ENCODE assay signal across 8 mouse cellular contexts in genomic region chr1:53823687-53824445, GRCm38 (mm10). TPM values are rescaled to one million over a fixed set of nuclear protein-coding genes. Genes with fewer than 3 reads are reported as not detected.
DNase-seq lines count a peak whose midpoint lies in the region; ATAC-seq and TF ChIP-seq lines count a peak whose summit lies in the region.

No protein-coding gene starts in this region.

- no peaks in the 10 kb centered on the region for H3K27me3 ChIP-seq in embryonic facial prominence, embryonic 12.5 days
- H3K27me3 ChIP-seq in lung, embryonic 16.5 days (ENCODE audit: control insufficient read depth, insufficient read depth, low read depth, low read length), result no peaks in the 10 kb centered on the region

- WGBS in embryonic facial prominence, embryonic 12.5 days, result 8% methylated on average over 10 of the region's 10 CpGs
- WGBS in lung, embryonic 16.5 days, result 8% methylated on average over 10 of the region's 10 CpGs
- WGBS in olfactory bulb, adult 2 months, result 5% methylated on average over 10 of the region's 10 CpGs

- no peak for TF ChIP-seq POLR2A in olfactory bulb, adult 2 months (IDR thresholded peaks at IDR 0.05; ENCODE audit: insufficient read depth, low read depth, low read length)

- peak; percentile 35 for DNase-seq in left cerebral cortex, adult 11 months (ENCODE audit: low spot score)
- DNase-seq in left cerebral cortex, adult 8-10 months (ENCODE audit: low spot score in 2 of 2), result no peak
- peak; percentile 21 to 38 for DNase-seq in heart, postnatal 36 days
- DNase-seq in layer of hippocampus, adult 11-12 months (ENCODE audit: low spot score), result peak; percentile 57
- peak; percentile 52 for DNase-seq in thymus, postnatal 4 days

- H3K36me3 ChIP-seq in embryonic facial prominence, embryonic 12.5 days, result no peaks in the 10 kb centered on the region
- H3K36me3 ChIP-seq in lung, embryonic 16.5 days (ENCODE audit: control insufficient read depth, insufficient read depth, low read length), result no peaks in the 10 kb centered on the region

- peak overlapping the region; percentile 11; the same call in 1 of the 2 replicates for H3K27ac ChIP-seq in embryonic facial prominence, embryonic 12.5 days
- H3K27ac ChIP-seq in lung, embryonic 16.5 days (ENCODE audit: low read length), result peak overlapping the region; percentile 70
- H3K27ac ChIP-seq in olfactory bulb, adult 2 months (ENCODE audit: insufficient read depth, low read depth, low read length), result no peak overlapping the region; the same call in 1 of the 2 replicates

- ATAC-seq in embryonic facial prominence, embryonic 12.5 days (ENCODE audit: insufficient number of reproducible peaks, insufficient read depth, low FRiP score, low TSS enrichment), result 0 out of 2 replicates have a peak, but pooled peaks have one; percentile 72
- peak; percentile 84 for ATAC-seq in lung, embryonic 16.5 days (ENCODE audit: low read depth)

- peaks cover 10% of the 10 kb centered on the region for H3K4me1 ChIP-seq in embryonic facial prominence, embryonic 12.5 days
- peaks cover 7% of the 10 kb centered on the region; the same call in 1 of the 2 replicates for H3K4me1 ChIP-seq in lung, embryonic 16.5 days (replicated peaks; ENCODE audit: control insufficient read depth, insufficient read depth, low read length)
- no peaks in the 10 kb centered on the region for H3K4me1 ChIP-seq in olfactory bulb, adult 2 months (ENCODE audit: control insufficient read depth, insufficient read depth, low read length)

- peak overlapping the region; percentile 17; the same call in 1 of the 2 replicates for H3K4me3 ChIP-seq in embryonic facial prominence, embryonic 12.5 days
- peak overlapping the region; percentile 34 for H3K4me3 ChIP-seq in lung, embryonic 16.5 days (ENCODE audit: low read length)
- H3K4me3 ChIP-seq in olfactory bulb, adult 2 months (ENCODE audit: insufficient read depth, low read depth, low read length), result peak overlapping the region; percentile 15; the same call in 1 of the 2 replicates

- TF ChIP-seq CTCF in olfactory bulb, adult 2 months (IDR thresholded peaks at IDR 0.05; ENCODE audit: insufficient read depth, low read depth, low read length), result no peak

- intact Hi-C loops in heart, postnatal 36 days (cut with DNase I), result no loop called here

- no peaks in the 10 kb centered on the region for H3K9me3 ChIP-seq in embryonic facial prominence, embryonic 12.5 days
- H3K9me3 ChIP-seq in lung, embryonic 16.5 days (ENCODE audit: control insufficient read depth, low read length), result no peaks in the 10 kb centered on the region

- H3K4me2 ChIP-seq in embryonic facial prominence, embryonic 12.5 days (replicated peaks), result peak overlapping the region; percentile 44
- peak overlapping the region; percentile 48 for H3K4me2 ChIP-seq in lung, embryonic 16.5 days (ENCODE audit: low read depth, low read length)

- no peak overlapping the region for H3K9ac ChIP-seq in embryonic facial prominence, embryonic 12.5 days
- H3K9ac ChIP-seq in lung, embryonic 16.5 days (ENCODE audit: low read length), result 0 out of 2 replicates have a peak overlapping the region, but pooled peaks have one; percentile 10

RNA-seq across cellular contexts. Expression of gene Stk17b, which starts 38.8 kb away (rescaled TPM):
- 1 to 10 TPM; 6.3 to 7.3 (median 6.8) TPM for total RNA-seq in left cerebral cortex, adult 8-10 months (2022)
- 9.6 and 10.8 TPM in 2 replicates for polyA plus RNA-seq in embryonic facial prominence, embryonic 12.5 days (2016; fragmentation: Nextera tagmentation; extraction: Ambion mirVana)
- total RNA-seq in heart, postnatal 36 days (2021), result 10 to 100 TPM; 11.0 to 11.6 TPM
- 16.1 and 18.1 TPM in 2 replicates for polyA plus RNA-seq in lung, embryonic 16.5 days (2015; fragmentation: Nextera tagmentation; extraction: Ambion mirVana)
- not detected in 2 replicates for polyA plus RNA-seq in olfactory bulb, adult 2 months (2012; ENCODE audit: insufficient read depth, insufficient read length, low replicate concordance, missing spikeins)

Comparison
In these comparisons a context has a peak if more than half of its experiments do, and no peak if none do; other contexts are left out.
1. DNase-seq: peak in left cerebral cortex, adult 11 months (single experiment), heart, postnatal 36 days (2 of 2), layer of hippocampus, adult 11-12 months (single experiment) and thymus, postnatal 4 days (single experiment); none in left cerebral cortex, adult 8-10 months (0 of 2).
2. Peak in every context shown above with its lines, with median percentiles within 50 percentile points of each other: H3K4me3 ChIP-seq.